Mouse (Mus musculus) T-helper 1 cell (primary cell): ENCODE measurements around the gene Tfcp2.

ENCODE experiments used
- in situ Hi-C: fragments of 300-600 bp; cut with MboI, MseI; formaldehyde crosslinking; loops from one replicate; pipeline ENCODE4 v1.15.1; 2025; ENCODE audit warnings: high pct_unique_total_duplicates

Gene Tfcp2

DNA sequence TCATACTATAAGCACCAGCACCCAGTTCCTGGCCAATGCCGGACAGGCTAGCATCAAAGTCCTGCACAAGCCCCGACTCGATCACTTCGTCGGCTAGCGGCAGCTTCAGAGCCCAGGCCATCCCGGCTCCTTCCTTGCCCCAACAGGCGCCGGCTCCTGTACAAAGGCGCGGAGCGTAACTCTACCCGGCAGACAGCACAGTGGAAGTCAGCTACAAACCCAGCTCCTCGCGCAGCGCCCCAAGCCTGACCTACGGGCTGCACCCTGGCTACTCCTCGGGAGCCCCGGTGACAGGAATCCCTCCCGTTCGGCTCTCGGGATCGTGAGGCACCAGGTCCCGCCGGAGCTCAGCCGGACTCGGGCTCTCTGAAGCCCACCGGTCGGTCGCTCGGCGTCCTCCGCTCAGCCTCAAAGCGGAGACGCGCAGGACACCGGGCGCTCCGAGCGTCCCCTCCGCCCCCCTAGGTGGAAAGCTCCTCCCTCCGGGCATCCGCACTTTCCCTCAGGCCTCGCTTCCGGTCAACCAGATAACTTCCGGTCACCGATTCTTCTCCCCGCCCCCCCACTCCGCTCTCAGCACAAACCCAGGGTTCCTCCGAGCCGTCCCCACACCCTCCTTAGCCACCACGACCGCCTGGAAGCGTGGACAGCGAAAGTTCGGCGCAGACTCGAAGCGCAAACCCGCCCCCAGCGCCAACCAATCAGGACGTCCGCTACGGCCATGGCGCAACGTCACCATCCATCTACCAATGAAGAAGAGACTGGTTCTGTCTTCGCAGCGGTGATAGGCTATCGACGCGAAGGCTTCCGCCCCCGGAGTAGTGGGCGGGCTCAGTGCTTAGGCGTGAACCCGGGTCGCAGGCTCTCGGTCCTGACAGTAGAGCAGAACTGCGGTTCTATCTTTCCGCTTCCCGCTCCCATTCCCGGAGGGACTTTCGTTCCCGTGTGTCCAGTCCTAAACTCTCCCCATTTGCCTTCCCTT, at the start of gene Tfcp2:
TSS of gene Tfcp2 (minus strand) at position 683 of the 982 bp plus-strand sequence.
- in situ Hi-C loops: loop anchor here (5.0 kb wide), 1 partner anchor 61 kb away; no protein-coding TSS in a partner anchor

DNA sequence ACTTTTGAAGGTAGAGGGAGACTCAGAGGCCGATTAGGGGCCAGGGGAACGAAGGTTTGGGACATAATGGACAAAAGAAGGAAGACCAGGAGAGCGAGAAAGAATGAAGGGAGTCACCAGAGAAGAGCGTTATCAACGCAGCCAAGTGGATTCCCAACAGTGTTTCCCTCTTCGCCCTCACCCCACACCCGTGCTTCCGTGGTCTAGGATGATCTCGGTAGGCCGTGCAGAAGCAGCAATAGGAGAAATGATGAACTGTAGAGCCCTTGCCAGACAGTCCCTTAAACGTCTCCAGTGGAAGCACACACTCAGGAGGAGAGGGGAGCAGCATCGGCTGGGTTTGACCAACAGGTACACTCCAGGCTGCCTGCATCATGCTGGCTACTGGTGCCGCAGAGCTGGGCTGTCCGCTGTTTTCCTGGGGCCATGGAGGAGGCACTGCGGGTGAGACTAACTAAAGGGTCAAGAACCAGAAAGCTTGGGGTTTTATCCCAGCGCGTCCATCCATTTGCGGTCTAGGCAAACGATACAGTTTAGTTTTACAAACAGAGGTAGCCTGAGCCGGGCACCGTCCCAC, 49.0 kb upstream of the Tfcp2 start:
- in situ Hi-C loops: no loop called here

DNA sequence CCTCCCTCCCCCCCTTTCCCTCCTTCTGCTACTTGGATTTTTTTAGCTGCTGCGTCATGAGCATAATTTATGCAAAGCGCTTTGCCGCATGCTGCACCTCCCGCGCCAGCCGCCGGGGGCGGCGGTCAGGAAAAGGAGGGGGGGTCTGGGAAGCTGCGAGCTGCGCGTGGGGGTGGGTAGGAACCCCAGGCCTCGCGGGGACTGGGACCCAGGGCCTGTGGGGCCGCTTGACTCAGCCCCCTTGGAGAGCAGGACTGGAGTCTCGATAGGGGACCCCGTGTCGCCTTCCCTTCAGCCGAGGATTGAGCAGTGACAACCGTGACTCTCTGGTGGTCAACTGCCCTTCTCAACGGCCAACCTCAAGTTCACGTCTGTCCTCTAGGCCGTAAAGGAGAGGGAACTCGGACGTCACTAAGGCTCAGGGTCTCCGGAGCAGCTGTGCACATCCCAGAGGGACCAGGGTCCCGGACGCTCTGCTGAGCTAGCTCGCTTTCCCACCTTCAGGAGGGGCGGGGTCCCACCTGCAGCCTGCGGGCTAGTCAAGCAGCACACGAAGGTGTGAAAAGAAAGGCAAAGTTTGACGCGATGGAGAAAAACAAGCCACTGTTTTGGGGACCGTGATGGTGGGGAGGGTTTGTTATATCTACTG, 48.4 kb upstream of the Tfcp2 start:
- in situ Hi-C loops: no loop called here

DNA sequence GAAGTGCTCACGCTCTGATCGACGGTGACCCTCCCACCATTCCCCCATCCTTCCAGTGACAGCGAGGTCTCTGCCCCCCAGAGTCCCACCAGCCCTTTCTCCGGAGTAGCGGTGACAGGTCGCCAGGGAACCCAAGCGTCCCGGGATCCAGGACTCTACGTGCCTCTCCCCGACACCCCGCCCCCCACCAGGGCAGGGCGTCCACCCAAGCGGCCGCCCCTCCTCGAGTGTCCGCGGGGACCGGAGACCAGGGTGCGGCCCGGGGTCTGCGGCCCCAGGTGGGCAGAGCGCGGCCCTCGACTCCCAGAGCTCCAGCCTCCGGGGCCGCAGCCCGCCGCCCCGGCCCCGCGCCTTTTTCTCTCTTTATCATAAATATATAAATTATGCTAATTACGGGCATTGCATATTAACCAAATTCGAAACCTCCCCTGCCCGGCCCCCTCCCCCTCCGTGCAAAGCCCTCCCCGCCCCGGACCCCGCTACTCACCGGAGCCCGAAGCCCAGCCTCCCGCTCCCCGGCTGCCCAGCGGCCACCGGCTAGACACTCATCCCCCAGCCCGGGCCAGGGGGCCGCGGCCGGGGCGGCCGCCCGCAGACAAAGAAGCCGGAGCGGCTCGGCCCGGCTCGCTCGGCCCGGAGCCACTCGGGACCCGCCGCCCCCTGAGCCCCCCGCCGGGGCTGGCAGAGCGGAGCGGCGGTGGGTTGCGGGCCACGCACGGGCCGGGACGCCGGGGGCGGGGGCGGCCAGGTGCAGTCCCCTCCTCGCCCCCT, 47.7 kb upstream of the Tfcp2 start, which contains the start of gene Pou6f1:
TSS of gene Pou6f1 (minus strand) at position 709 of the 771 bp plus-strand sequence.
- in situ Hi-C loops: no loop called here

DNA sequence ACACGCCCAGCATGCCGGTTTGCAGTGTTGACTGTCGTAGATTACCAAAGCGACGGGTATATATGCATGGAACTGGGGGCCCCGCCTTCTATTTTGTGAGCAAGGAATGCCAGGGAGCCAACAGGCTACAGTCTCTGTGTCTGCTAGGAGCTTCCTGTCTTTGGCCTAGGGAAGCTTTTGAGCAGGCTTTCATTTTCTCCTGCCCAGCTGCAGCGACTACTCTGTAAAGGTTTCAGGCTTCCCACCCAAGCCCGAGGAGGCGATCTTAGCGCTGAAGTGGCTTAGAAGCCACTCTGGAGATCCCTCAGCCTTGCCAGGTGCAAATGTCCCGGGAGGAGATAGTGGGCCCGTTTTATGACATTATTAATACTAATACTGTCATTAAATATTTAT, 47.1 kb upstream of the Tfcp2 start:
- in situ Hi-C loops: no loop called here

DNA sequence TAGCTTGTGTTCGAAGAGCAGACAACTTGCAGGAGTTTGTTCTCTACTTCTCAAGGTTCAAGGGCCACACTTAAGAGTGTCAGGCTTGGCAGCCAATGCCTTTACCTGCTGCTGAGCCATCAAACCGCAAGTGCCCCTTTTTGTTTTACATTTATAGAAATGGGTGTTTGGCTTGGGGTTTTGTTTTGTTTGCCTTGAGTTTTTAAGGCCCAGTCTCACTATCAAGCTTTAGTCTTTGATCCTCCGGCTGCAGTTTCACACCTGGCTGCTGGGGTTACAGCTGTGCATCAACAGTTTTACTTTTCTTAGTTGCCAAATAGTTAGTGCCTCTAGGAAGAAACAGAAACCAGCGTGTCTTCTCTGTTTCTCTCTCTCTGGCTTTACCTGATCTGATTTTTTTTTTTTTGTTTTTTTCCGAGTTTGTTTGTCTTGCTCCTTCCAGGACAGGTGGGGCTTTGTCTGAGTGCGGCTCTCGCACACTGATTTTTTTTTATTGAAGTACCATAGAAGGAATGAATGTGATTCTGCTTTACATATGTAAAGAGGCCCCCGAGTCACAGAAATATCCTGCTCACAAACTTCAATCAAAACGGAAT, 46.6 kb upstream of the Tfcp2 start:
- in situ Hi-C loops: no loop called here

DNA sequence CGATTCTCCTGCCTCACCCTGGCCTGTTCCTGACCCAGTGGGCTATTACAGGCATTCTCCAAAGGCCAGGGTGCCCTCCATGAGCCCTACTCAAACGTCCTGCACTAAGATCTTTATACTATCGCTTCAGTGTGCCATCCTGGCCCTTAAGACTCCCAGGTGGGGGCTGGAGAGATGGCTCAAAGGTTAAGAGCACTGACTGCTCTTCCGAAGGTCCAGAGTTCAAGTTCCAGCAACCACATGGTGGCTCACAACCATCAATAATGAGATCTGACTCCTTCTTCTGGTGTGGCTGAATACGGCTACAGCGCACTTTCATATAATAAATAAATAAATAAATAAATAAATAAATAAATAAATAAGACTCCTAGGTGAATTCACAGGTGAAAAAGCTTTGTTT, 41.0 kb upstream of the Tfcp2 start:
- in situ Hi-C loops: no loop called here

DNA sequence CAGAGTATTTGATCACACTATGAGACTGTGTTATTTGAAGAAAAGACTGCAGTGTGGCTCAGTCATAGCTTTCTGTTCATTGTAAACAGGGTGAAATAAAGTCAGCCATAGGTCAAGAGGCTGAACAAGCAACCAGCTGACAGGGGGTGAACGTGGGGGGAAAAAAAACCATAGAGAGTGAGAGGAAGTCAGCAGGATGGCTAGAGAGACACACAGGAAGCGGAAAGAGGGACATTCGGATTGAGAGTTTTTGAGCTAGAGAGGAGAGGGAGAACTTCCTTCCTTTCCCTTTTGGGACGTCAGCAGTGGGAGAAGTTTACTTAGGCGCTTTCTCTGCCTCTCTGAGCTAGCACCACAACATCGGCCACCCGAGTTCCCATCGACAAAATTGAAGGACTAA, 38.6 kb upstream of the Tfcp2 start:
- in situ Hi-C loops: no loop called here

DNA sequence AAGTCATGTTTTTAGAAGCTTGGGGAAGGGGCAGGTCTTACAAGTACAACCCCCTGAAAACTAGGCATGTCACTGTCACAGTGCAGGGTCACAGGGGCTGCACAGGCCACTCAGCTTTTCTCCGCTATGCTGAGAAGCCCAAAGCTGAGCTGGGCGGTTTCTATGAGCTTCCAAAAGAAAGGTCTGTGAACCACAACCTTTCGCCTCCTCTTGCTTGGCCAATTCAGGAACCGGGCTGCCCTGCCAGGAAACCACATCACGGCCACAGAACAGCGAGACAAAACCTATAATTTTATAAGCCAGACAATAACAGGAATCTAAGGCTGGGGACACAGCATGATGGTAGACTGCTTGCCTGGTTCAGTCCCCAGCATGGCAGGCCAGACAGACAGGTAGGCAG, 36.5 kb upstream of the Tfcp2 start:
- in situ Hi-C loops: no loop called here

DNA sequence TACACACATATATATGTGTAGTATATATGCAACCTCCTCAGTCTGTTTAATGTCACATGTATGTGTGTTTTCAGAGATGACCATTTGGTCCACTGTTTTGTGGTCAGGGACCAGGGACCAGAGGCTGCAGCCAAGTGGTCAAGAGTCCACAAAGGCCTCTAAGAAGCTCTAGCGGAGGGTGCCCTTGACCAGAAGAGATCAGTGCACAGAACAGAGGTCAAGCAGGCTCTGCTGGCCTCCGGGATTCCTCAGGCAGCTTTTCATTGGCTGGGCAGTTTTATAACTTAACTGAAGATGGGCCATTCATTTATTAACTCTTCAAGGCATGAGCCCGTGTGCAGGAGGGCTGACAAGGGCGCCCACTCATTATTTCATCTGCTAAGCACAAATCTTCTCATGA, 35.4 kb upstream of the Tfcp2 start:
- in situ Hi-C loops: no loop called here

DNA sequence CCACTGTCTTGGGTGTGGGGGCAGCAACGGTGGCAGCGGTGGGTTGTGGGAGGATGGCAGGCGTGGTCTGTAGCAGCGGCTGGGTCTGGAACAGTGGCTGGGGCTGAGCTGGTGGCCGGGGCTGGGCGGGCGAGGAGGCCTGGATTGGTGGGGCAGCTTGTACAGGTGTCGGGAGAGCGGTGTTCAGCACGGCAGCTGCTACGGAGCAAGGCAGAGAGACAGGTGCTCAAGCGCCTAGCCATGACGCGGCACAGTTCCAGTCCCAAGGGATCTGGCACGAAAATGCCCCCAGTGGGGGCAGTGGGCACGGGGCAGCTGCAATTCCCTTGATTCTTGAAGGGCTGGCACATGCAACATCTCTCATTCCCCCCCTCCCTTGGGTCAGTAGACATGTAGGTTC, 34.1 kb upstream of the Tfcp2 start:
- in situ Hi-C loops: no loop called here

DNA sequence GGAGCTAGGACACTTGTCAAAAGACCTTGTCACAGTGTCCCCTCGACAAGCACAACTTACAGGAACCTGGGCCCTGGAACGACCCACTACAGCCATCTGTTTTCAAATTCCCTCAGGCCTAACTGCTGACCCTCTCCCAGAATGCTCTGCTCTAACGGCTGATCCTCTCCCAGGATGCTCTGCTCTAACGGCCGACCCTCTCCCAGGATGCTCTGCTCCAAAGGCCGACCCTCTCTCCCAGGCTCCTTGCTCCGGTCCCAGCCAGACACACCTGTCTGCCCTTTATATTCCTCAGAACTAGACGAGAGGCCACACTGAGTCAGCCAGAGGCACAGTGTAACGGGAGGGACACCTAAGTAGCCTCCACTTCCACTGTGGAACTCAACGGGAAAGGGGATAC, 28.3 kb upstream of the Tfcp2 start:
- in situ Hi-C loops: no loop called here

DNA sequence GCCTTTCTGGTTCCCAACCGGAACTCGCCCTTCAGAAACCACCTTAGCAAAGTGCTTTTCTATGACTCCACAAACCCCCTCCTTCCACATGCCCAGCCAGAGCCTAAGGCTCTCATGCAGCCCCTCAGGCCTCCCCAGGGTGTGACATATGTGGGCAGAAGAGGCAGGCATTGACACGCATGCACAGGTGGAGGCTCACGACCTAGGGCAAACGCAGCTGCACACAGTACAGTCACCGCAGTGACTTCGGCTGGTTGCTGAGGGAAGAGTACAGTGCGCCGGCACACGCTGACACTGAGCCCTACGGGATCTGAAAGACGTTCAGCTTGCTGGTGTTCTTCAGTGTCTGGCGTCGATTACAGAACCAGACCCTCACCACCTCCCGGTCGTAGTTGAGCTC, 26.2 kb upstream of the Tfcp2 start:
- in situ Hi-C loops: no loop called here

DNA sequence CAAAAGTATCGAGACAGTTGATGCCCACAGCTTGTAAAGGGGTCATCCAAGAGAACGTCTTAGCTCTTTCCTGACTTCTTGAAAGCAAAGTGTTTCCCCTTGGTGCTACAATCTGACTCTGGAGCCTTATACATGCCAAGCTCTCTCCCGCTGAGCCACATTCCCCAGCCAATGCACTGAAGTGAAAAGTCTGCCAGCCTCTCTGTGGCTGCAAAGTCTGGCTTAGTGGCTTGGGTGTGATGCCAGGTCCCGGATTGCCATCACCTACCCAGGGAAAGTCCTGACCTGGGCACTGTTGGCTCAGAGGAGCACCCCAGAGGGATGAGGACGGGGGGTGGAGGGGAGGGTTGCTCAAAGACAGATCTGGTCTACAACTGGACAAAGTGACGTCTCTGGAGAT, 25.0 kb upstream of the Tfcp2 start:
- in situ Hi-C loops: no loop called here

DNA sequence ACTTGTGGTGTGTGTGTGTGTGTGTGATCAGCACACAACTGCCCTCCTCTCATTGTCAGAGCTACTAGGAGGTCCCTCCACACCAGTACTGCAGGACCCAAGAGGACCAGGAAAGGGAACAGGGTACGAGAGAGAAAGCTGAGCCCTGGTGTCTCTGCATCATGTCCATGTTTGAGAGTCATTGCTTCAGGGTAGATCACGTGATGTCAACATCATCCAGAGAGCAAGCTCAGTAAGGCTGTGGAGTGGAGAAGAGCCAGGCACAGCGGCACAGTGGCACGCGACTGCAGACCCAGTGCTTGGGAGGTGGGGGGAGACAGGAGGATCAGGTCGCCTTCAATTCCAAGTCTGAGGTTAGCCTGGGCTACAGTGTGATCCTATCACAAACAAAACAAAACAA, 24.6 kb upstream of the Tfcp2 start:
- in situ Hi-C loops: no loop called here

DNA sequence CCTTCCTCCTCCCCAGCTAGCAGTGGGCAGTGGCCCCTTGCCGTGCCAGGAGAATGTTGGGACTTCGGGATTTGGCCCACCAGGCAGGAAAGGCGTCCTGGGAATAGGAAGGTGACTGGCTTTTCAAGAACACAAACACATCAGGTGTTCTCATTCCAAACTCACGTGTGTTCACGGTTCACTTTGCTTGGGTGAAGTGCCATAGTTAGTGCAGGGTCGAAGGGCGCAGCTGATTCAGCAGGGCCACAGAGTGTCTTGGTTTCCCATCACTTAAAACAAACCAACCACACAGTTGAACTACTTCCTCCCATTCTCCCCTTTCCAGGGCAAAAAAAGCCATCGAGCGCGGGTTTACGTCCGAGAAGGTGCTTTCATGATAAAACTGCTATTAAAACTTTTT, 23.6 kb upstream of the Tfcp2 start:
- in situ Hi-C loops: no loop called here

DNA sequence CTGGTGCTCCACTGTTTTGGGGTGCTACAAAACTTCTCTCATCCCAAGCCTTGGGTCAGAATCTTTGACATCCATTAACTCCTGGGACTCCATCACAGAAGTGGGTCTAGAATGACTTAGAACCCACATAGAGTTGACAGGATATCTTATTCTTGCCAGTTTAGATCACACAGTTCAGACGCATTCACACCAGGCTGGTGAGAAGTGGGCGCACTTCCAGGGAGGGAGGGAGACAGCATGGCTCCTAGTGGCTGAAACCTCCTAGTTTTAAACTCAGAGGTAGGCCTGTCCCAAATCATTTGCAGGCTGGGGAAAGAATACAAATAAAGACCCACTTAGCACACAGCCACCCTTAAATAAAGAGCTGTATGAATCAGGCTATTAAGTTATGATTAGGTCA, 22.6 kb upstream of the Tfcp2 start:
- in situ Hi-C loops: no loop called here

DNA sequence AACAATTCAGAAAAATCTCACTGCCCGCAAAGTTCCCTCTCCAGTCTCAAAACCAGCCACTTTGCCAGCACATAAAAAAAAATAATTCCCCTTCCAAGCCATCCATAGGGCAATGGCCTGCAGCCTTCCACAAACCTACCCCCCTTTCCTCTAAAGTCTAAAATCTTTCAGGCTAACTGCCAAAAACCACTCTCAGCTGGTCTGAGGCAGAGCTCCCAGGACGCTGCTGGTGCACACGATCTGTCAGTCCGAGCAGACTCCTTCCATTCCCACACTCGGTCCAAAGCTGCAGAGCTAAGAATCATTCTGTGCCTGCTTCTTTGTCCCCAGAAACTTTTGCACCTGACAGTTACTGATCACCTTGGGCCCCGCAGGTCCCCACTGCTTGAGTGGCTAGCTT, 22.1 kb upstream of the Tfcp2 start:
- in situ Hi-C loops: no loop called here

DNA sequence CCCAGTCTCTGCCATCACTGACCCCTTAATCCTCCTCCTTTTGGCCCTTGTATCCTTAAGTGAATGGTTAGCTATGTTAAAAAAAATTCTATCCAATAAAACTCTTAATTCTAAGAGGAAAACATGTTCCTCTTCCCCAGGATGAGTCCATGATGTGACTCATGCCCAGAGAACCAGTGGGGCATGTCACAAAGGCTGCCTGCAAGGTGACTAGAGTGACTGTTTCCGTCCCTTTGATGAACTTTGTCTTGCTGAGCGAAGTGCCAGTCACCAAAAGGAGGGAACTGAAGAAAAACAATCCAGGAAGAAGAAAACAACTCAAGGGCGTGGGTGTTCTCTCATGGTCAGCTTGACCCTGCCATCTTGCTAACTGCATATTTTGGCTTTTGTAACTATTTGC, 17.4 kb upstream of the Tfcp2 start:
- in situ Hi-C loops: no loop called here

DNA sequence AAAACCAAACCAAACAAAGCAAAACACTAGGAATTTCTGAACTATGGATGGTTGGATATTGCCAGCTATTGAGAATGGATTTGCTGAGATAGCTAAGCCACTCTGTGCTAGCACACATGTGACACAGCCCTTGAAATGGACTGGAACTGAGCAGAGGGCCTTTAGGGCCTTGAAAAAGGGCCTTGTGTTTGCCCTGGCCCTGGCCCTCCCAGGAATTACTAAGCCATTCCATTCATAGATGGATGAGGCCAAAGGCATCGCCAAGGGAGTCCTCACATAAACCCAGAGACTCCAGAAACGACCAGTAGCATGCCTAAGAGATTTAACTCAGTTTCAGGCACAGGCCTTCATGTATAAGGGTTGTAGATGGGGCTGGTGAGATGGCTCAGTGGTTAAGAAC, 14.7 kb upstream of the Tfcp2 start:
- in situ Hi-C loops: no loop called here

DNA sequence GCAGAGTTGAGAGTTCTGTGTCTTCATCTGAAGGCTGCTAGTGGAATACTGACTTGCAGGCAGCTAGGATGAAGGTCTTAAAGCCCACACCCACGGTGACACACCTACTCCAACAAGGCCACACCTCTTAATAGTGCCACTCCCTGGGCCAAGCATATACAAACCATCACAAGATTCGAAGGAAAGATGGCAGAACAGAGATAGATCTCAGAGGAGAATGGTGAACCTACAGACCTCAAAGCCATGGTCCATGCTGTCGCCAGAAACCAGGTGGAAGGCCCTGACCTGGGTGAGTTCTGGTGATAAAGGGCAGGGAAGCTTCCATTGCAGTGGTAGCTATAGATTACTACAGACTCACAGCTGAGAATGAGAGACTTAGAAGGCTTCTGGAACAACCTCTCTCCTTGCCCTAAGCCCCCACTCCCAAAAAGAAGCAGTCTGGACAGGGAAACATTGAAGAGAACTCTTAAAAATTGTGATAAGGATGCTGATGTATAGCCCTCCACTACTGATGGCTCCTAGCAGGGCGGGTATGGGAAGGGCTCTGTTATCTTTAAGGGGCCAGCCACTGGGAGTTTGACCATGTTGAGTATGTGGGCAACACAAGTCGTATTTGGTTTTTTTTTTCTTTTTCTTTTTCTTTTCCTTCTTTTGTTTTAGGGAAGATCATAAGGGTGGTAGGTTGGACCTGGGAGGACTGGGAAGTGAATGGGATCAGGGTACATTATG, 6.1 kb upstream of the Tfcp2 start:
- in situ Hi-C loops: loop anchor here (5.0 kb wide), 1 partner anchor 84 kb away; no protein-coding TSS in a partner anchor
